Mouse (Mus musculus) embryonic fibroblast, embryonic 13.5 days (primary cell): Measurements from ENCODE around the gene Cyb5r2.

Experiments
- CTCF ChIP-seq: IDR thresholded peaks from 2 replicates; pipeline ENCODE4 v1.5.1; 2011; ENCODE audit warnings: mild to moderate bottlenecking, control low read depth, low read length, moderate library complexity, borderline replicate concordance; ENCODE audit not compliant: insufficient read depth
- POLR2A ChIP-seq: IDR thresholded peaks from 2 replicates; pipeline ENCODE4 v1.6.1; 2011; ENCODE audit warnings: low read depth, mild to moderate bottlenecking, control low read depth, low read length, moderate library complexity

DNA sequence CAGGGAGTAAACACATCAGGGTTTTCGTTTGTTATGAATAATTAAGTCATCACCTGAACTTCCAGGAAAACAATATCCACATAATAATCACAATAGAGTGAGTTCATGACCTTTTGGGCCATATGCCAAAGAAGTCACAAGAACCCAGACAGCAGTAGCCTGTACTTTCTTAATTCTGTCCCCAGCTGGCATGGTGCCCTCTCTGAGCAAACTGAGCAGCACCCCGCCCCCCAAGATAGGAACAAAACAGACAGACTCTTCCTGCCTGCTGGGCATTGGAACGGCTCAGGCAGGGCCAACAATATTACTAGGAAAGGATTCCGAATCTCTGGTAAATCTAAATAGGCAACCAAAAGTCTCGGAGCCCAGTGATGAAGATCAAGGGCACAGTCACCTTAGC is 51.9 kb downstream of the Cyb5r2 start:
- TF ChIP-seq CTCF: no peak
- TF ChIP-seq POLR2A: no peak
